8 mouse cellular contexts compared by ENCODE assay signal in the genomic region with DNA sequence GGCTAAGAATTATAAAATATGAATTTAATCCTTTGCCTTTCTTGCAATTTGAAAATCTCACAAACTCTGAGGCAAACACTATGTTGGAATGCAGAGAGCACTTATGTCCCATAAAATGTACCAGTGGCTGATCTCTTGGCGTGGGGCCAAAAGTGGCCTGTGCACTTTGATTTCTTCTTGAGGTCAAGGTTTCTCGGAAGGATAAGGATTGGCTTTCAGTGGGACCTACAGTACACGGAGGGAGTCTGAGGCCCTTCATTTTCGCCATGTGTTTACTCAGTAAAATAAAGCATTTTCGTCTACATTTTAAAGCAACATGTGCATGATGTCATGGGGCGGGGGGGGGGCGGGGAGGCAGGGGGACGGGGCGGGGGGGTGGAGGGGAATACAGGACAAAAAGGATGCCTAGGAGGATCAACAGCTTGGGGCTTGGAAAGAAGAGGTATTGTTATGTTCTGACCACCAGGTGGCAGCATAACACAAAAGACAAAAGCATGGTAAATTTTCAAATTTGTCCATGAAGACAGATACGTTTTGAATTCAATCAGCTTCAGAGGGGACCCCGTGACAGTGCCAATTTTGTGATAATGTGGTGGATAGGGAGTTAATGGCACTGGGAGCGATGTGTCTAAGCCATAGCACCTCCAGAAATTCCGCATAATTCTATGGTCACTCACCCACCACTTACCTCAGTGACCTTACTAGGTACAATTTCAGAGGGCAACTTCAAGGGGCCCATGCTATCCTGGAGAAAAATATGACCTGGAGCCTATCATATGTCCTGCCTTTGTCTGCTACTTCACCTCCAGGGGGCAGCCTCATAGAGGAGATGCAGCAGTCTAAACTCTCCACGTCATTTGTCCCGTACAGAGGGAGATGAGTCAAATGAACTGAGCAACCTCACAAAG.
DNase-seq lines count a peak whose midpoint lies in the region; ATAC-seq and TF ChIP-seq lines count a peak whose summit lies in the region.

No protein-coding gene starts in this region.

- H3K4me1 ChIP-seq in kidney, embryonic 15.5 days = no peaks in the 10 kb centered on the region
- H3K4me1 ChIP-seq in CH12.LX (ENCODE audit: control insufficient read depth in 1 of 2, insufficient read depth in 2 of 2) = peaks cover 0 to 18% of the 10 kb centered on the region in 2 experiments; a peak in 3 of 4 replicates
- H3K4me1 ChIP-seq in forebrain, embryonic 11.5 days (replicated peaks; ENCODE audit: control insufficient read depth, insufficient read depth, low read length) = no peaks in the 10 kb centered on the region
- no peaks in the 10 kb centered on the region for H3K4me1 ChIP-seq in midbrain, embryonic 16.5 days (ENCODE audit: control insufficient read depth, insufficient read depth, low read length)

- TF ChIP-seq RAD21 in CH12.LX (IDR thresholded peaks at IDR 0.05; ENCODE audit: low read depth, low read length) = peak; percentile 82

- 0 out of 2 replicates have a peak, but pooled peaks have one; percentile 29 for ATAC-seq in kidney, embryonic 15.5 days (replicated peaks; ENCODE audit: low FRiP score)
- peak; percentile 61 for ATAC-seq in forebrain, embryonic 11.5 days (replicated peaks; ENCODE audit: low FRiP score)
- peak; percentile 73 for ATAC-seq in midbrain, embryonic 16.5 days

- 0 out of 2 replicates have a peak overlapping the region, but pooled peaks have one; percentile 21 for H3K4me2 ChIP-seq in kidney, embryonic 15.5 days
- H3K4me2 ChIP-seq in CH12.LX (ENCODE audit: insufficient read depth, low read depth, poor library complexity, severe bottlenecking) = no peak overlapping the region
- no peak overlapping the region for H3K4me2 ChIP-seq in forebrain, embryonic 11.5 days (ENCODE audit: low read depth, low read length, severe bottlenecking)
- no peak overlapping the region for H3K4me2 ChIP-seq in midbrain, embryonic 16.5 days (ENCODE audit: low read length)

- dilution Hi-C loops in CH12.LX (cut with MboI; ENCODE audit: extremely low pct_ligation_motif_present, extremely low pct_unique_long_range_greater_than_20kb, low sequenced_read_pairs) = no loop called here

- 20% methylated on average over 15 of the region's 15 CpGs for WGBS in kidney, embryonic 15.5 days
- 27% methylated on average over 15 of the region's 15 CpGs for WGBS in forebrain, embryonic 11.5 days
- 26% methylated on average over 15 of the region's 15 CpGs for WGBS in midbrain, embryonic 16.5 days

- no peaks in the 10 kb centered on the region for H3K9me3 ChIP-seq in kidney, embryonic 15.5 days (replicated peaks)
- no peaks in the 10 kb centered on the region for H3K9me3 ChIP-seq in CH12.LX (replicated peaks; ENCODE audit: low read length)
- H3K9me3 ChIP-seq in forebrain, embryonic 11.5 days (ENCODE audit: control insufficient read depth, low read length) = no peaks in the 10 kb centered on the region
- H3K9me3 ChIP-seq in midbrain, embryonic 16.5 days (replicated peaks; ENCODE audit: control insufficient read depth, low read length, poor library complexity, severe bottlenecking) = no peaks in the 10 kb centered on the region

- no peak for TF ChIP-seq EP300 in CH12.LX (IDR thresholded peaks at IDR 0.05; ENCODE audit: low read length)

- no peaks in the 10 kb centered on the region for H3K36me3 ChIP-seq in kidney, embryonic 15.5 days
- no peaks in the 10 kb centered on the region for H3K36me3 ChIP-seq in CH12.LX (replicated peaks in 1 of 2; ENCODE audit: control insufficient read depth in 1 of 2, insufficient read depth in 1 of 2, low read length in 1 of 2)
- H3K36me3 ChIP-seq in forebrain, embryonic 11.5 days (ENCODE audit: control insufficient read depth, insufficient read depth, low read length) = no peaks in the 10 kb centered on the region
- H3K36me3 ChIP-seq in midbrain, embryonic 16.5 days (ENCODE audit: control insufficient read depth, insufficient read depth, low read length) = no peaks in the 10 kb centered on the region

- in situ Hi-C loops in CH12.LX (cut with MboI; ENCODE audit: low pct_ligation_motif_present, low pct_unique_long_range_greater_than_20kb, low sequenced_read_pairs) = loop anchor here (5.0 to 25.0 kb wide), 4 partner anchors 232 to 760 kb away; no protein-coding TSS in a partner anchor

- H3K27me3 ChIP-seq in kidney, embryonic 15.5 days = no peaks in the 10 kb centered on the region
- H3K27me3 ChIP-seq in CH12.LX (replicated peaks) = peaks cover 1% of the 10 kb centered on the region
- H3K27me3 ChIP-seq in forebrain, embryonic 11.5 days (ENCODE audit: control insufficient read depth, insufficient read depth, low read length) = no peaks in the 10 kb centered on the region
- H3K27me3 ChIP-seq in midbrain, embryonic 16.5 days (ENCODE audit: control insufficient read depth, insufficient read depth, low read depth, low read length) = no peaks in the 10 kb centered on the region

- no peak overlapping the region for H3K4me3 ChIP-seq in kidney, embryonic 15.5 days (replicated peaks)
- H3K4me3 ChIP-seq in CH12.LX (replicated peaks in 1 of 3; ENCODE audit: low read depth in 2 of 3, low read length in 2 of 3, poor library complexity in 1 of 3) = no peak overlapping the region
- H3K4me3 ChIP-seq in forebrain, embryonic 11.5 days (ENCODE audit: low read depth, low read length) = no peak overlapping the region
- no peak overlapping the region for H3K4me3 ChIP-seq in midbrain, embryonic 16.5 days (ENCODE audit: low read depth, low read length)

- DNase-seq in kidney, adult 8-10 months = no peak
- peak; percentile 65 for DNase-seq in CH12.LX (ENCODE audit: extremely low read depth)
- peak; percentile 51 for DNase-seq in c-Kit-positive CD71-negative TER-119-negative erythroid progenitor cells, embryonic 14.5 days (ENCODE audit: low read depth)
- DNase-seq in forebrain, embryonic 11.5 days (ENCODE audit: low spot score) = peak; percentile 60
- DNase-seq in kidney, postnatal 36 days = peak; percentile 1 to 28
- DNase-seq in yolk sac, embryonic 10.5 days (ENCODE audit: low spot score) = peak; percentile 9

- no peak overlapping the region for H3K27ac ChIP-seq in kidney, embryonic 15.5 days
- no peak overlapping the region for H3K27ac ChIP-seq in CH12.LX (ENCODE audit: insufficient read depth, low read depth)
- H3K27ac ChIP-seq in forebrain, embryonic 11.5 days (ENCODE audit: low read depth, low read length) = no peak overlapping the region
- no peak overlapping the region for H3K27ac ChIP-seq in midbrain, embryonic 16.5 days (ENCODE audit: low read length)

- no peaks in the 10 kb centered on the region for H3K79me2 ChIP-seq in CH12.LX (replicated peaks; ENCODE audit: control insufficient read depth, extremely low read depth, insufficient read depth, poor library complexity, severe bottlenecking)

- no peak for TF ChIP-seq POLR2A in CH12.LX (IDR thresholded peaks at IDR 0.05; ENCODE audit: low read depth, low read length)

- H3K9ac ChIP-seq in kidney, embryonic 15.5 days = no peak overlapping the region
- H3K9ac ChIP-seq in CH12.LX (ENCODE audit: insufficient read depth, low read depth) = no peak overlapping the region
- H3K9ac ChIP-seq in forebrain, embryonic 11.5 days (ENCODE audit: low read length) = no peak overlapping the region
- H3K9ac ChIP-seq in midbrain, embryonic 16.5 days (ENCODE audit: low read depth, low read length) = no peak overlapping the region

- peak; percentile 42 to 78; a peak in 3 of 4 replicates for TF ChIP-seq CTCF in CH12.LX (conservative IDR thresholded peaks at IDR 0.05 in 1 of 2, IDR thresholded peaks at IDR 0.05 in 1 of 2; ENCODE audit: low read depth in 2 of 2, low read length in 2 of 2)

TF ChIP-seq in CH12.LX, 34 proteins besides CTCF, POLR2A, EP300 and RAD21:
- TF ChIP-seq SMC3 (IDR thresholded peaks at IDR 0.05; ENCODE audit: low read depth, low read length) = peak; percentile 76
- no peak for TF ChIP-seq MAZ (IDR thresholded peaks at IDR 0.05; ENCODE audit: low read depth, low read length)
- TF ChIP-seq NELFE (IDR thresholded peaks at IDR 0.05; ENCODE audit: low read depth, low read length) = 0 out of 2 replicates have a peak, but pooled peaks have one; percentile 13
- TF ChIP-seq ZC3H11A (IDR thresholded peaks at IDR 0.05; ENCODE audit: low read depth, low read length) = peak; percentile 59
- no peak for TF ChIP-seq HCFC1 (IDR thresholded peaks at IDR 0.05; ENCODE audit: low read depth, low read length)

Comparison
In these comparisons a context has a peak if more than half of its experiments do, and no peak if none do; other contexts are left out.
1. DNase-seq: peak in CH12.LX (single experiment), c-Kit-positive CD71-negative TER-119-negative erythroid progenitor cells, embryonic 14.5 days (single experiment), forebrain, embryonic 11.5 days (single experiment), kidney, postnatal 36 days (2 of 2) and yolk sac, embryonic 10.5 days (single experiment); none in kidney, adult 8-10 months (0 of 2).
2. Peak in every context shown above with its lines, with median percentiles within 50 percentile points of each other: ATAC-seq.